Mouse (Mus musculus) heart, adult 2 months (tissue): ENCODE measurements at regions not wholly inside any gene's neighbourhood (a gene's known extent, or its start where the extent isn't known, plus 50 kb on each side); places are given as distances from the start of the nearest gene placed in this dataset.

Experiments used
- CTCF ChIP-seq: fragments of 200-600 bp; IDR thresholded peaks from 2 replicates; pipeline ENCODE4 v1.8.1; 2022; ENCODE audit warnings: antibody characterized with exemption, mild to moderate bottlenecking, moderate library complexity
- EP300 ChIP-seq: fragments of 200-500 bp; IDR thresholded peaks from 2 replicates; pipeline ENCODE4 v1.6.1; 2011; ENCODE audit warnings: low read depth, low read length, control low read depth; ENCODE audit not compliant: insufficient read depth
- POLR2A ChIP-seq: fragments of 200-500 bp; IDR thresholded peaks from 2 replicates; pipeline ENCODE4 v1.6.1; 2011; ENCODE audit warnings: mild to moderate bottlenecking, low read depth, low read length, control low read depth; ENCODE audit not compliant: insufficient read depth

DNA sequence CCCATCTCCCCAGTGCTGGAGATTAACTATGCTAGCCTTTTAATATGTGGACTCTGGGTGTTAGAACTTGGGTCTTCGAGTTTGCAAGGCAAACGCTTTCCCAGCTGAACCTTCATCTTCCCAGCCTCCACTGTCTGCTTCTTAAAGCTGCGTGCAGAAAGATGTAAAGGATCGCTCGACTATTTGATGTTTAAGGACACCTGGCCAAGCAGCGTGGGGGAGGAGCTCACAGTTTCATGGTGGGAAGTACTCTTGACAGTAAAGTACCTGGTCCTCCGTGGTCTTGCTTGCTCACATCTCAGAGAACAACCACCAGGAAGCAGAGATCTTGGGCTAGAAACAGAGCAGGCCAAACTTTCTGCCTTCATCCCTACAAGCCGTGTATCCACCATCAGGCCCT is 113.1 kb downstream of the Gadd45g start:
- TF ChIP-seq POLR2A: no peak
- no peak for TF ChIP-seq CTCF
- no peak for TF ChIP-seq EP300
